Mouse (Mus musculus): ENCODE data around the gene Hyou1. TPM values are rescaled to one million over a fixed set of nuclear protein-coding genes. Genes with fewer than 3 reads are reported as not detected.

Gene Hyou1
- total RNA-seq, 2 experiments from 2014 or later = 87.2 to 90.0 TPM

Small RNAs within 50 kb of the gene (microRNA-seq; reads per million reads assigned to microRNA genes)
- not detected for gene Gm44335
- gene Mir7085 = 1.5 reads per million

Other genes starting within 250 kb of the Hyou1 start
- 10 to 100 TPM; 13.7 to 16.9 TPM for gene Mcam, start 245.0 kb upstream of the Hyou1 start, total RNA-seq (2021)
- 10 to 100 TPM; 58.4 to 62.4 TPM for gene Cbl, start 145.4 kb upstream of the Hyou1 start, total RNA-seq (2021)
- 1 to 10 TPM; 3.5 to 4.6 TPM for gene Ccdc153, start 138.8 kb upstream of the Hyou1 start, total RNA-seq (2021)
- under 1 TPM; 0.40 to 0.72 TPM for gene Pdzd3, start 128.0 kb upstream of the Hyou1 start, total RNA-seq (2021)
- 1 to 10 TPM; 8.3 to 8.8 TPM for gene Nlrx1, start 110.9 kb upstream of the Hyou1 start, total RNA-seq (2021)
- 10 to 100 TPM; 64.0 to 71.1 TPM for gene Abcg4, start 90.9 kb upstream of the Hyou1 start, total RNA-seq (2021)
- 10 to 100 TPM; 34.0 to 35.8 TPM for gene Hinfp, start 73.8 kb upstream of the Hyou1 start, total RNA-seq (2021)
- 10 to 100 TPM; 69.5 to 74.9 TPM for gene C2cd2l, start 59.2 kb upstream of the Hyou1 start, total RNA-seq (2021)
- 10 to 100 TPM; 20.4 to 22.2 TPM for gene Dpagt1, start 53.5 kb upstream of the Hyou1 start, total RNA-seq (2021)
- gene H2afx, start 44.8 kb upstream of the Hyou1 start, total RNA-seq (2021) = 10 to 100 TPM; 81.0 to 82.7 TPM
- gene Hmbs, start 35.3 kb upstream of the Hyou1 start, total RNA-seq (2021) = 10 to 100 TPM; 21.5 to 23.8 TPM
- gene Vps11, start 17.8 kb upstream of the Hyou1 start, total RNA-seq (2021) = 10 to 100 TPM; 39.5 to 45.9 TPM
- 10 to 100 TPM; 41.5 to 44.9 TPM for gene Slc37a4, start 17.4 kb downstream of the Hyou1 start, total RNA-seq (2021)
- gene Rps25, start 27.6 kb downstream of the Hyou1 start, total RNA-seq (2021) = 1,000 to 10,000 TPM in 1 of 2 experiments, 100 to 1,000 TPM in 1; 978 to 1,068 TPM
- 100 to 1,000 TPM; 126 to 129 TPM for gene Trappc4, start 28.1 kb downstream of the Hyou1 start, total RNA-seq (2021)
- 10 to 100 TPM; 21.6 to 23.4 TPM for gene Ccdc84, start 39.1 kb downstream of the Hyou1 start, total RNA-seq (2021)
- gene Foxr1, start 61.6 kb downstream of the Hyou1 start, total RNA-seq (2021) = not detected
- gene Upk2, start 75.5 kb downstream of the Hyou1 start, total RNA-seq (2021) = not detected
- 100 to 1,000 TPM; 109 to 113 TPM for gene Bcl9l, start 103.3 kb downstream of the Hyou1 start, total RNA-seq (2021)
- gene Cxcr5, start 182.4 kb downstream of the Hyou1 start, total RNA-seq (2021) = not detected
- 100 to 1,000 TPM; 144 to 146 TPM for gene Ddx6, start 225.4 kb downstream of the Hyou1 start, total RNA-seq (2021)

All from left cerebral cortex, postnatal 4 days (tissue).